Mouse (Mus musculus): ENCODE data around the gene Gmppa. TPM values are rescaled to one million over a fixed set of nuclear protein-coding genes. Genes with fewer than 3 reads are reported as not detected.

The Gmppa gene
- total RNA-seq, 2 experiments from 2014 or later = 71.3 to 82.4 TPM

DNA sequence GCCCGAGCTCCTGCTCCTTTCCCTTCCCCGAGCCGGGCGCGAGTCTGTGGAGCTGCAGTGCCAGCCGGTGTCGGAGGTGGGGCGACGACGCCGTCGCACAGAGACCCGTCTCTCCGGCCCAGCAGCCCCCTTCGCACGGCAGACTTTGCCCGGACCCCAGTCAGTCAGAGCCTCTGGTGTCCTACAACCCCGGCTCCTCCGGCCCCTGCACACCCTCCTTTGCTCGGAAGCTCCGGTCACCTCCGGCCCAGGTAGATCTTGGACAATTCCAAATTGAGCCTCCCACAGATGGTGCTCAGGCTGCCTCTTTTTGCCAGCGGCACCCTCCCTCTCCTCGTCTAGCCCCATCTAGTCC lies 43.9 kb downstream of the Gmppa start:
- no peak for DNase-seq (ENCODE audit: low spot score in 2 of 2)

DNA sequence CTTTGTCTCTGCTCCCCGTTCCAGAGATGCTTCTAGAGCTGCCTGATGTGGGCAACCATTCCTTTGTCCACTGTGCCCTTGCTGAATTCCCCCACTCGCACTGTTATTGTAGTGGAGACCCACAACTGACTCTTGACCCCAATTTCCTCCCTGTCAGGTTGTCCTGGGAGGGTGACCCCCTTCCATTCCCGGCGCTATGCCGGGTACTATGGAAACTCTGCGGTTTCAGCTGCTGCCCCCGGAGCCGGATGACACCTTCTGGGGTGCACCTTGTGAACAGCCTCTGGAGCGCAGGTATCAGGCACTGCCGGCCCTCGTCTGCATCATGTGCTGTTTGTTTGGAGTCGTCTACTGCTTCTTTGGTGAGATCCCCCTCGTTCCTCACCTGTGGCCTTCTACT lies 44.3 kb downstream of the Gmppa start:
- DNase-seq (ENCODE audit: low spot score in 2 of 2) = no peak

- no peak for DNase-seq (ENCODE audit: low spot score in 2 of 2)
Observed at GRCm38 (mm10) chr1:75480735-75481134, 45.0 kb downstream of the Gmppa start.

DNA sequence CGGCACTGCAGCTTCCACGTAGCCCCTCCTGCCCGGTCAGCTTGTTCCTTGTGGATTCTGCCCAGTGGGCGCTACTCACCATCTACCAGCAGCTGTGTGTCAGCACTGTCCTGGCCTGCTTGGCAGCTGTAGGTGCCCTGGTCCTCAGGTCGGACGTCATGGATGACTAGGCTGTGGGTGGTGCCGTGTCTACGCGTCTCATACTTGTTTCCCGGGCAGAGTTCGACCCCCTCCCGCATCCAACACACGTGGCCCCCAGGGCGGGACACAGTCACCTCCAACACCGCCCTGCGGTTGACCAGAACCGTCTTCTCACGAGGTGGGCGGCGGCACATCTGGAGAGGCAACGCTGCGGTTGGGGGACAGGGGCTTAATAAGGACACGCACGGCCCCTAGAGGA lies 50.8 kb downstream of the Gmppa start:
- no peak for DNase-seq (ENCODE audit: low spot score in 2 of 2)

DNA sequence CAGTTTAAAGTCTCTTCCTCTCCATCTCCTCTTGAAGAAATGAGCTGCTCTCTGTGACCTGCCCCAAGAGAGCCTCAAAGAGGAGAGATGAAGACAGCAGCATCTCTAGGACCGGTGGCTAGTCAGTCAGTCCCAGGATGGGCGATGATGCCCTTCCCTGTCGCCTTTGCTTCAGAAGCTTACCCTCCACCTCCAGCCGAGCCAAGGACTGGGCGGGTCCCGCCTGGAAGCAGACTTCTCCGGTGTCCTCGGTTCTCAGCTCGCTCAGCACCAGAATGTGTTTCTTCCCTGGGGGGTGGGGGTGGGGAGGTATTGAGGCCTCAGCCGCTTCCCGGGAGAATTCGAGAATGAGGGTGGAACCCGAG lies 51.3 kb downstream of the Gmppa start:
- DNase-seq (ENCODE audit: low spot score in 2 of 2) = no peak

DNA sequence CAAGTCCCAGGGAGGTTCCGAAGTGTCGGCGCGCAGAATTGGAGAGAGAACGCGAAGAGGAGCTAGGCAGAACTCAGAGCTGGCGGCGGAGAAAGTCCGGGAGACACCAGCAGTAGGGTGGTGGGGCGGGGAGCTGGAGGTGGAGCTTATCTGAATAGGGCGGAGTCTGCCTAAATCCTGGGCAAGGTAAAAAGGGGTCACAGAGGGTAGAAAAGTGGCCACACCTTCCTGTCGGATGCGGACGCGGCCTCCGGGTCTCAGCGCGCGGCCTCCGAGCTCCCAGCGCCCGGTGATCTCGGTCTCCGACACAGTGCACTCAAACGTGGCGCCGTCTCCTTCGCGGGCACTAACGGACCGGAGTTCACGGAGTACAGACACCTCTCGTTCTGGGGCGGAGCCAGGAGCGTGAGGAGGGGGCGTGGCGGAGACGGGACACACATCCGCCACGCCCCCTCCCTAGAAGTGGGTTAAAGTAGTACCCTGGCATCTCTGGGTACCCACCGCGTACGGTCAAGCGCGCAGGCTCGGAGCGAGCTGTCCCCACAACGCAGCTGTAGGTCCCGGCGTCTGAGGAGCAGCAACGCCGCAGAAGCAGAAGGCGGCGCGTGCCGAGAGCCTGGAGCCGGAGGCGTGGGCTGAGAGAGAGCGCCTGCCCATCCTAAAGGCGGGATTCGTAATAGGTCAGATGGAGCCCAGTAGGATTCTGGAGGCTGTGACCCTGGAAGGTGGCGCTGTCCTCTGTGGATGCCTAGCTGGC lies 51.9 kb downstream of the Gmppa start:
- peak in 1 of 2 experiments; percentile 70 for DNase-seq (ENCODE audit: low spot score in 2 of 2)

DNA sequence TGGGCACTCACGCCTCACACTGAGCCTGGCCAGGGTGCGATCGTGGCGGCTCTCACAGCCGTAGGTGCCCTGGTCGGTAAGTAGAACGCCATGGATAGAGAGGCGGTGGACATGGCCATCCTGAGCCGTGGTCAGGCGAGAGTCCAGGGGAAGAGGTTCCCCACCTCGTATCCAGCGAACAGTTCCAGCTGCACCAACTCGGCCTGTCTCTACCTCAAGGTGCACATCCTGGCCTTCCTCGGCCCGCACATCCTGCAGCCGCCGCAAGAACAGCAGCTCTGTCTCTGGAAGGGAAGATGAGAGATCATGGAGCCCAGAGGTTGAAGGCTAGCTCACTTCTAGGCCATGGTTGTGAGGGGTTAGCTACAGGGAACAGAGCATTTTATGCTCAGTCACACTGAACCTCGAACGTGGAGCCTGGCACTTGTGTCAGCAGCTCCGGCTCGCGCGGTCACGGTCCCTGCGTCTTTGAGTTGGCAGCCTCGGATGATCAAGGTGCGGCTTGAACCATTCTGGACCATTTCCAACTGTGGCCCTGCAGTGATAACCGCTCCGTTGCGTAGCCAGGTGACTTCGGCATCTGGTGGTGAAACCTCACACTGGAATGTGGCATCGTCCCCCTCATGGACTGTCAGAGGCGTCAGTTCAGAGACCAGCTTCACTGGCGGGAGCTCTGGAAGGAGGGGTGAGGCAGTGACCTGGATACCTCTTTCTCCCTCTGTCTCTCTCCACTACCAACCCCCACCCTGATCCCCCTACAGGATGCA lies 55.2 kb downstream of the Gmppa start:
- no peak for DNase-seq (ENCODE audit: low spot score in 2 of 2)

- no peak for DNase-seq (ENCODE audit: low spot score in 2 of 2)
Observed at GRCm38 (mm10) chr1:75492579-75493170, 56.9 kb downstream of the Gmppa start.

Other genes with a start within 250 kb of the Gmppa start
- 10 to 100 TPM; 23.0 to 27.3 TPM for gene Ankzf1, start 243.8 kb upstream of the Gmppa start, total RNA-seq (2021)
- gene Atg9a, start 243.7 kb upstream of the Gmppa start, total RNA-seq (2021) = 10 to 100 TPM; 38.0 to 41.8 TPM
- 10 to 100 TPM; 45.2 to 67.4 TPM for gene Glb1l, start 225.1 kb upstream of the Gmppa start, total RNA-seq (2021)
- gene Stk16, start 225.1 kb upstream of the Gmppa start, total RNA-seq (2021) = 100 to 1,000 TPM in 1 of 2 experiments, 10 to 100 TPM in 1; 96.8 to 110 TPM
- 10 to 100 TPM; 46.4 to 54.4 TPM for gene Tuba4a, start 216.1 kb upstream of the Gmppa start, total RNA-seq (2021)
- not detected for gene A630095N17Rik, start 203.8 kb upstream of the Gmppa start, total RNA-seq (2021)
- 10 to 100 TPM; 40.5 to 42.5 TPM for gene Dnajb2, start 199.5 kb upstream of the Gmppa start, total RNA-seq (2021)
- 10 to 100 TPM; 79.8 to 81.3 TPM for gene Ptprn, start 171.4 kb upstream of the Gmppa start, total RNA-seq (2021)
- gene Resp18, start 157.5 kb upstream of the Gmppa start, total RNA-seq (2021) = 100 to 1,000 TPM; 138 to 152 TPM
- 100 to 1,000 TPM; 106 to 113 TPM for gene Dnpep, start 117.9 kb upstream of the Gmppa start, total RNA-seq (2021)
- gene Des, start 75.6 kb upstream of the Gmppa start, total RNA-seq (2021) = 10 to 100 TPM; 40.5 to 78.8 TPM
- 10 to 100 TPM; 32.4 to 33.7 TPM for gene Speg, start 60.6 kb upstream of the Gmppa start, total RNA-seq (2021)
- gene Asic4, start 14.5 kb downstream of the Gmppa start, total RNA-seq (2021) = 10 to 100 TPM; 10.4 to 11.9 TPM
- gene Chpf, start 43.4 kb downstream of the Gmppa start, total RNA-seq (2021) = 10 to 100 TPM; 60.3 to 62.6 TPM
- gene Tmem198, start 43.6 kb downstream of the Gmppa start, total RNA-seq (2021) = 1 to 10 TPM; 4.0 to 5.0 TPM
- 100 to 1,000 TPM; 241 to 242 TPM for gene Obsl1, start 70.5 kb downstream of the Gmppa start, total RNA-seq (2021)
- 10 to 100 TPM; 71.4 to 80.6 TPM for gene Inha, start 71.1 kb downstream of the Gmppa start, total RNA-seq (2021)
- gene Stk11ip, start 85.6 kb downstream of the Gmppa start, total RNA-seq (2021) = 10 to 100 TPM; 38.1 to 38.4 TPM
- gene Slc4a3, start 110.3 kb downstream of the Gmppa start, total RNA-seq (2021) = 100 to 1,000 TPM; 136 to 143 TPM